In genomic region chr5:25602123-25602522, GRCm38 (mm10) we compare ENCODE assay signal across 14 mouse cellular contexts.
DNase-seq lines count a peak whose midpoint lies in the region; ATAC-seq and TF ChIP-seq lines count a peak whose summit lies in the region.
"Had no signal": no experiment of that assay in that cellular context is flagged by ENCODE, and none has a peak within 500 bp of the region (broad histone marks: within the 10 kb centered on the region; RNA-seq: fewer than 3 reads in every experiment).

No protein-coding gene starts in this region.

- no peaks in the 10 kb centered on the region for H3K36me3 ChIP-seq in heart, embryonic 10.5 days
- H3K36me3 ChIP-seq in liver, embryonic 14.5 days (replicated peaks; ENCODE audit: control insufficient read depth, insufficient read depth, low read depth): no peaks in the 10 kb centered on the region
- no peaks in the 10 kb centered on the region for H3K36me3 ChIP-seq in liver, embryonic 11.5 days (ENCODE audit: control insufficient read depth, insufficient read depth, low read length)
- H3K36me3 ChIP-seq in MEL (ENCODE audit: control insufficient read depth in 1 of 2, insufficient read depth in 2 of 2, low read length in 2 of 2): no peaks in the 10 kb centered on the region
- H3K36me3 ChIP-seq: embryonic facial prominence, embryonic 15.5 days; forebrain, embryonic 12.5 days; heart, embryonic 12.5 days had no signal

- H3K27ac ChIP-seq in heart, embryonic 10.5 days: no peak overlapping the region
- H3K27ac ChIP-seq in liver, embryonic 14.5 days: no peak overlapping the region
- no peak overlapping the region for H3K27ac ChIP-seq in liver, embryonic 11.5 days (ENCODE audit: low read depth, low read length)
- H3K27ac ChIP-seq in MEL (ENCODE audit: control insufficient read depth, low read depth, low read length): no peak overlapping the region
- H3K27ac ChIP-seq: embryonic facial prominence, embryonic 15.5 days; forebrain, embryonic 12.5 days had no signal

- TF ChIP-seq CTCF in liver, embryonic 14.5 days (IDR thresholded peaks at IDR 0.05; ENCODE audit: low read depth): peak; percentile 20; the same call in 1 of the 2 replicates
- peak in 2 of 3 experiments; percentile 3 to 28; a peak in 2 of 6 replicates for TF ChIP-seq CTCF in MEL (IDR thresholded peaks at IDR 0.05 in 2 of 3, conservative IDR thresholded peaks at IDR 0.05 in 1 of 3; ENCODE audit: control insufficient read depth in 1 of 3, insufficient read depth in 1 of 3, low read depth in 2 of 3, low read length in 3 of 3, poor library complexity in 1 of 3, severe bottlenecking in 1 of 3)

- no peak overlapping the region for H3K9ac ChIP-seq in liver, embryonic 14.5 days (replicated peaks)
- H3K9ac ChIP-seq in liver, embryonic 11.5 days (ENCODE audit: low read depth, low read length): no peak overlapping the region
- H3K9ac ChIP-seq in MEL (ENCODE audit: control insufficient read depth, low read depth, low read length, poor library complexity, severe bottlenecking): no peak overlapping the region
- H3K9ac ChIP-seq: embryonic facial prominence, embryonic 15.5 days; forebrain, embryonic 12.5 days; heart, embryonic 12.5 days had no signal

- H3K4me2 ChIP-seq in liver, embryonic 14.5 days (ENCODE audit: low read depth): no peak overlapping the region
- H3K4me2 ChIP-seq in liver, embryonic 11.5 days: no peak overlapping the region
- H3K4me2 ChIP-seq: embryonic facial prominence, embryonic 15.5 days; forebrain, embryonic 12.5 days; heart, embryonic 12.5 days had no signal

- peak; percentile 45 for DNase-seq in heart, embryonic 10.5 days (ENCODE audit: low spot score)
- no peak for DNase-seq in heart, adult 8-10 months (ENCODE audit: low spot score)
- DNase-seq in liver, embryonic 14.5 days (ENCODE audit: low read depth in 3 of 3, low spot score in 3 of 3): no peak
- no peak for DNase-seq in liver, embryonic 11.5 days (ENCODE audit: low spot score)
- no peak for DNase-seq in MEL (ENCODE audit: low read depth, low spot score)
- peak; percentile 19 for DNase-seq in lung, postnatal 14 days
- DNase-seq in MN1 (ENCODE audit: low spot score): no peak
- no peak for DNase-seq in right cerebral cortex, postnatal 4 days
- DNase-seq: adrenal gland, postnatal 25 days; kidney, adult 9 months; liver had no signal

- no peaks in the 10 kb centered on the region for H3K4me1 ChIP-seq in heart, embryonic 10.5 days
- H3K4me1 ChIP-seq in liver, embryonic 14.5 days (replicated peaks; ENCODE audit: control insufficient read depth in 2 of 2, insufficient read depth in 2 of 2, low read length in 1 of 2): no peaks in the 10 kb centered on the region
- H3K4me1 ChIP-seq in liver, embryonic 11.5 days (replicated peaks; ENCODE audit: control insufficient read depth, insufficient read depth, low read length): no peaks in the 10 kb centered on the region
- H3K4me1 ChIP-seq in MEL (ENCODE audit: control insufficient read depth in 1 of 2, insufficient read depth in 2 of 2, low read length in 2 of 2): no peaks in the 10 kb centered on the region
- H3K4me1 ChIP-seq: embryonic facial prominence, embryonic 15.5 days; forebrain, embryonic 12.5 days; heart, embryonic 12.5 days had no signal

- no peak for ATAC-seq in liver, embryonic 14.5 days (ENCODE audit: insufficient read depth)
- ATAC-seq in liver, embryonic 11.5 days (replicated peaks; ENCODE audit: low FRiP score): no peak

- no peak overlapping the region for H3K4me3 ChIP-seq in heart, embryonic 10.5 days
- no peak overlapping the region for H3K4me3 ChIP-seq in liver, embryonic 14.5 days (ENCODE audit: insufficient read depth in 1 of 2, low read depth in 2 of 2, low read length in 2 of 2)
- H3K4me3 ChIP-seq in liver, embryonic 11.5 days (ENCODE audit: low read depth, low read length): no peak overlapping the region
- H3K4me3 ChIP-seq in MEL (ENCODE audit: control insufficient read depth in 1 of 2, insufficient read depth in 1 of 2, low read depth in 2 of 2, low read length in 2 of 2): no peak overlapping the region
- H3K4me3 ChIP-seq: embryonic facial prominence, embryonic 15.5 days; forebrain, embryonic 12.5 days; heart, embryonic 12.5 days had no signal

- TF ChIP-seq RAD21 in MEL (IDR thresholded peaks at IDR 0.05; ENCODE audit: low read depth, low read length): peak; percentile 42

- no peaks in the 10 kb centered on the region for H3K79me2 ChIP-seq in MEL (ENCODE audit: control insufficient read depth, insufficient read depth, low read length, poor library complexity)

- 61% methylated on average over 2 of the region's 2 CpGs for WGBS in heart, embryonic 10.5 days
- 29% methylated on average over 2 of the region's 2 CpGs for WGBS in liver, embryonic 14.5 days (ENCODE audit: insufficient replicate concordance)
- WGBS in liver, embryonic 11.5 days: 53% methylated on average over 2 of the region's 2 CpGs

- TF ChIP-seq POLR2A in MEL (IDR thresholded peaks at IDR 0.05; ENCODE audit: control insufficient read depth in 1 of 2, insufficient read depth in 1 of 2, low read depth in 1 of 2, low read length in 2 of 2, poor library complexity in 1 of 2): no peak

- TF ChIP-seq EP300 in liver, embryonic 14.5 days (IDR thresholded peaks at IDR 0.05; ENCODE audit: low read depth): no peak
- TF ChIP-seq EP300 in MEL (IDR thresholded peaks at IDR 0.05; ENCODE audit: low read depth in 1 of 2, low read length in 2 of 2): no peak

- H3K27me3 ChIP-seq in heart, embryonic 10.5 days (ENCODE audit: insufficient read depth, poor library complexity, severe bottlenecking): no peaks in the 10 kb centered on the region
- H3K27me3 ChIP-seq in liver, embryonic 14.5 days (ENCODE audit: control insufficient read depth, insufficient read depth, low read length): no peaks in the 10 kb centered on the region
- H3K27me3 ChIP-seq in liver, embryonic 11.5 days (replicated peaks; ENCODE audit: control insufficient read depth, insufficient read depth, low read length): no peaks in the 10 kb centered on the region
- no peaks in the 10 kb centered on the region for H3K27me3 ChIP-seq in MEL (ENCODE audit: control insufficient read depth in 1 of 2, insufficient read depth in 2 of 2, low read length in 2 of 2)
- H3K27me3 ChIP-seq: embryonic facial prominence, embryonic 15.5 days; forebrain, embryonic 12.5 days; heart, embryonic 12.5 days had no signal

- no peaks in the 10 kb centered on the region for H3K9me3 ChIP-seq in heart, embryonic 10.5 days
- no peaks in the 10 kb centered on the region for H3K9me3 ChIP-seq in liver, embryonic 14.5 days (ENCODE audit: control insufficient read depth, low read length)
- no peaks in the 10 kb centered on the region for H3K9me3 ChIP-seq in liver, embryonic 11.5 days (ENCODE audit: control insufficient read depth, low read length)
- no peaks in the 10 kb centered on the region for H3K9me3 ChIP-seq in MEL (replicated peaks; ENCODE audit: insufficient read depth, low read length)
- H3K9me3 ChIP-seq: embryonic facial prominence, embryonic 15.5 days; forebrain, embryonic 12.5 days; heart, embryonic 12.5 days had no signal

TF ChIP-seq in MEL, 35 proteins besides CTCF, POLR2A, EP300 and RAD21:
- TF ChIP-seq ETS1 (IDR thresholded peaks at IDR 0.05; ENCODE audit: low read depth, low read length) (no peak), USF2 (IDR thresholded peaks at IDR 0.05; ENCODE audit: borderline replicate concordance in 1 of 2, insufficient read depth in 1 of 2, low read depth in 1 of 2, low read length in 2 of 2) (no peak), UBTF (IDR thresholded peaks at IDR 0.05; ENCODE audit: borderline replicate concordance, insufficient read depth, low read depth, low read length) (no peak), SMC3 (IDR thresholded peaks at IDR 0.05; ENCODE audit: low read depth, low read length) (peak; percentile 27)
TF ChIP-seq in MEL: peak in this region for 1.

Comparison
In these comparisons a context has a peak if more than half of its experiments do, and no peak if none do; other contexts are left out.
1. DNase-seq: peak in heart, embryonic 10.5 days (single experiment) and lung, postnatal 14 days (single experiment); none in heart, adult 8-10 months (single experiment), liver, embryonic 14.5 days (0 of 3), liver, embryonic 11.5 days (single experiment), MEL (single experiment), MN1 (single experiment) and right cerebral cortex, postnatal 4 days (single experiment).